Mouse (Mus musculus) liver, embryonic 16.5 days (tissue): Measurements from ENCODE around the gene Serpinb9g. TPM values are rescaled to one million over a fixed set of nuclear protein-coding genes. Genes with fewer than 3 reads are reported as not detected.
"Not testable (repeated sequence)": the region's sequence is repeated elsewhere in the genome, so short reads cannot be mapped to it uniquely, and the experiment has no call there.

ENCODE experiments used
- ATAC-seq: fragments of 200-750 bp; cut with Nextera tagmentation; 2 replicates; pipeline ENCODE4 v1.8.0; 2017; ENCODE audit warnings: low read depth, mild to moderate bottlenecking, moderate number of reproducible peaks, moderate library complexity
- H3K27ac ChIP-seq: fragments of 300-500 bp; sonication (generic); 2 replicates; pipeline ENCODE4 v1.5.1; 2014; ENCODE audit warnings: mild to moderate bottlenecking, low read length
- H3K27me3 ChIP-seq: fragments of 300-500 bp; sonication (generic); 2 replicates; pipeline ENCODE4 v1.6.1; 2014; ENCODE audit warnings: low read depth, low read length, mixed read lengths; ENCODE audit not compliant: control insufficient read depth, insufficient read depth
- H3K36me3 ChIP-seq: fragments of 300-500 bp; sonication (generic); 2 replicates; pipeline ENCODE4 v1.6.1; 2014; ENCODE audit warnings: mild to moderate bottlenecking; ENCODE audit not compliant: control insufficient read depth, insufficient read depth
- H3K4me1 ChIP-seq: fragments of 300-500 bp; sonication (generic); 2 replicates; pipeline ENCODE4 v1.6.1; 2014; ENCODE audit warnings: low read depth, low read length, mixed read lengths; ENCODE audit not compliant: control insufficient read depth
- H3K4me2 ChIP-seq: fragments of 300-500 bp; sonication (generic); 2 replicates; pipeline ENCODE4 v1.6.1; 2014; ENCODE audit warnings: low read depth, low read length, mixed read lengths
- H3K4me3 ChIP-seq: fragments of 300-500 bp; sonication (generic); 2 replicates; pipeline ENCODE4 v1.5.1; 2014; ENCODE audit warnings: low read depth, mild to moderate bottlenecking, low read length
- H3K9ac ChIP-seq: fragments of 300-500 bp; sonication (generic); 2 replicates; pipeline ENCODE4 v1.6.1; 2014; ENCODE audit warnings: low read depth, low read length
- H3K9me3 ChIP-seq: fragments of 300-500 bp; sonication (generic); replicated peaks from 2 replicates; pipeline ENCODE4 v1.6.1; 2016; ENCODE audit warnings: low read length; ENCODE audit not compliant: control insufficient read depth
- WGBS: fragments of 180-500 bp; shearing (Covaris S2); extraction: QIAGEN DNeasy Blood & Tissue Kit; methylation state at CpG from one replicate; pipeline ENCODE4 v1.1.7; 2014; ENCODE audit not compliant: insufficient replicate concordance; 5-methylcytosine and 5-hydroxymethylcytosine counted together
- polyA plus RNA-seq: library from polyadenylated mRNA; unstranded; fragments of >200 nt; fragmentation: Nextera tagmentation; extraction: Ambion mirVana; gene quantifications from 2 replicates; pipeline ENCODE4 v1.2.1, GENCODE M21; 2015

The Serpinb9g gene
- polyA plus RNA-seq = not detected in 2 replicates

- not testable (repeated sequence) for H3K36me3 ChIP-seq, ATAC-seq, H3K4me2 ChIP-seq, H3K4me1 ChIP-seq, H3K27me3 ChIP-seq, H3K9ac ChIP-seq, H3K9me3 ChIP-seq, H3K27ac ChIP-seq, H3K4me3 ChIP-seq
- 57% methylated on average over 4 of the region's 4 CpGs for WGBS
Observed at GRCm38 (mm10) chr13:33484490-33484889, at the start of gene Serpinb9g. Gene Serpinb9g (plus strand): TSS chr13:33484790.

GRCm38 (mm10) chr13:33483872-33484271, 718 bp upstream of the Serpinb9g start:
- H3K9ac ChIP-seq, H3K9me3 ChIP-seq, H3K4me3 ChIP-seq, H3K27me3 ChIP-seq, H3K27ac ChIP-seq, H3K36me3 ChIP-seq, ATAC-seq, H3K4me2 ChIP-seq, H3K4me1 ChIP-seq: not testable (repeated sequence)
- 59% methylated on average over 3 of the region's 3 CpGs for WGBS

- no peaks in the 10 kb centered on the region for H3K27me3 ChIP-seq
- no peak overlapping the region for H3K9ac ChIP-seq
- H3K9me3 ChIP-seq = no peaks in the 10 kb centered on the region
- no peak for ATAC-seq
- H3K4me1 ChIP-seq = no peaks in the 10 kb centered on the region
- H3K36me3 ChIP-seq = no peaks in the 10 kb centered on the region
- H3K4me2 ChIP-seq = no peak overlapping the region
- H3K27ac ChIP-seq = no peak overlapping the region
- no peak overlapping the region for H3K4me3 ChIP-seq
Observed at GRCm38 (mm10) chr13:33524629-33525028, 40.0 kb downstream of the Serpinb9g start.

- no peak for ATAC-seq
- Histone ChIP-seq H3K4me1 (no peaks in the 10 kb centered on the region), H3K27ac (no peak overlapping the region), H3K9me3 (no peaks in the 10 kb centered on the region), H3K27me3 (no peaks in the 10 kb centered on the region), H3K9ac (no peak overlapping the region), H3K36me3 (no peaks in the 10 kb centered on the region), H3K4me2 (no peak overlapping the region), H3K4me3 (no peak overlapping the region)
Observed at GRCm38 (mm10) chr13:33532814-33533213, 48.2 kb downstream of the Serpinb9g start.

Other genes with a start within 250 kb of the Serpinb9g start
- gene Serpinb9e, start 235.2 kb upstream of the Serpinb9g start, polyA plus RNA-seq = not detected in 2 replicates
- not detected in 2 replicates for gene Serpinb9f, start 160.7 kb upstream of the Serpinb9g start, polyA plus RNA-seq
- gene Gm11397, start 89.0 kb upstream of the Serpinb9g start, polyA plus RNA-seq = not detected in 2 replicates
- not detected in 2 replicates for gene Serpinb6d, start 176.6 kb downstream of the Serpinb9g start, polyA plus RNA-seq